Mouse (Mus musculus) olfactory bulb, adult 2 months (tissue): ENCODE data around the gene Pid1. TPM values are rescaled to one million over a fixed set of nuclear protein-coding genes. Genes with fewer than 3 reads are reported as not detected.

ENCODE experiments used
- H3K27ac ChIP-seq: fragments of 200-500 bp; 2 replicates; pipeline ENCODE4 v1.5.1; 2012; ENCODE audit warnings: low read depth, low read length; ENCODE audit not compliant: insufficient read depth
- H3K4me1 ChIP-seq: fragments of 200-500 bp; 2 replicates; pipeline ENCODE4 v1.6.1; 2012; ENCODE audit warnings: low read length; ENCODE audit not compliant: control insufficient read depth, insufficient read depth
- H3K4me3 ChIP-seq: fragments of 200-500 bp; 2 replicates; pipeline ENCODE4 v1.5.1; 2012; ENCODE audit warnings: mild to moderate bottlenecking, low read depth, low read length, moderate library complexity; ENCODE audit not compliant: insufficient read depth
- CTCF ChIP-seq: fragments of 200-500 bp; IDR thresholded peaks from 2 replicates; pipeline ENCODE4 v1.5.1; 2012; ENCODE audit warnings: low read depth, mild to moderate bottlenecking, low read length, moderate library complexity; ENCODE audit not compliant: insufficient read depth
- POLR2A ChIP-seq: fragments of 200-500 bp; IDR thresholded peaks from 2 replicates; pipeline ENCODE4 v1.6.1; 2012; ENCODE audit warnings: mild to moderate bottlenecking, low read depth, low read length, moderate library complexity; ENCODE audit not compliant: insufficient read depth
- WGBS: fragments of 180-500 bp; shearing (Covaris S2); methylation state at CpG from one replicate; pipeline ENCODE4 v1.1.7; 2018; 5-methylcytosine and 5-hydroxymethylcytosine counted together
- polyA plus RNA-seq: library from polyadenylated mRNA; stranded (reverse); fragments of >200 nt; gene quantifications from 2 replicates; pipeline ENCODE4 v1.2.4, GENCODE M21; 2012; ENCODE audit warnings: low replicate concordance; ENCODE audit not compliant: missing spikeins, insufficient read depth, insufficient read length

Gene Pid1
- polyA plus RNA-seq, 1 experiment, result not detected

GRCm38 (mm10) chr1:84285620-84286019 is 78.4 kb downstream of the Pid1 start:
- H3K4me3 ChIP-seq, result no peak overlapping the region
- H3K27ac ChIP-seq, result peak overlapping the region; percentile 2; the same call in 1 of the 2 replicates
- 88% methylated on average over 7 of the region's 7 CpGs for WGBS
- H3K4me1 ChIP-seq, result peaks cover 10% of the 10 kb centered on the region
- TF ChIP-seq POLR2A (no peak), CTCF (no peak)

- TF ChIP-seq POLR2A (peak; percentile 41), CTCF (no peak)
- Histone ChIP-seq H3K4me1 (peaks cover 15% of the 10 kb centered on the region), H3K4me3 (peak overlapping the region; percentile 87), H3K27ac (peak overlapping the region; percentile 58)
- WGBS, result 4% methylated on average over 45 of the region's 53 CpGs
Measured at GRCm38 (mm10) chr1:84284293-84285068, 79.5 kb downstream of the Pid1 start.

GRCm38 (mm10) chr1:84283119-84283518 is 80.9 kb downstream of the Pid1 start:
- Histone ChIP-seq H3K4me1 (peaks cover 21% of the 10 kb centered on the region), H3K27ac (peak overlapping the region; percentile 5; the same call in 1 of the 2 replicates), H3K4me3 (peak overlapping the region; percentile 52)
- TF ChIP-seq POLR2A (no peak), CTCF (0 out of 2 replicates have a peak, but pooled peaks have one; percentile 17)
- WGBS, result 13% methylated on average over 2 of the region's 2 CpGs

- Histone ChIP-seq H3K4me3 (no peak overlapping the region), H3K27ac (no peak overlapping the region), H3K4me1 (peaks cover 15% of the 10 kb centered on the region)
- 98% methylated on average over 3 of the region's 3 CpGs for WGBS
- no peak for TF ChIP-seq POLR2A
- no peak for TF ChIP-seq CTCF
Measured at GRCm38 (mm10) chr1:84280171-84280570, 83.8 kb downstream of the Pid1 start.

GRCm38 (mm10) chr1:84278359-84279255 is 85.4 kb downstream of the Pid1 start:
- WGBS, result 88% methylated on average over 7 of the region's 7 CpGs
- no peak overlapping the region for H3K27ac ChIP-seq
- no peak for TF ChIP-seq POLR2A

GRCm38 (mm10) chr1:84272951-84273350 is 91.0 kb downstream of the Pid1 start:
- no peak for TF ChIP-seq POLR2A
- TF ChIP-seq CTCF, result no peak
- Histone ChIP-seq H3K4me3 (no peak overlapping the region), H3K4me1 (no peaks in the 10 kb centered on the region), H3K27ac (no peak overlapping the region)
- WGBS, result 79% methylated on average over 4 of the region's 4 CpGs

More at GRCm38 (mm10) chr1:84278359-84279255, 85.4 kb downstream of the Pid1 start:
- Histone ChIP-seq H3K4me3 (no peak overlapping the region), H3K4me1 (peaks cover 13% of the 10 kb centered on the region)

- Histone ChIP-seq H3K4me3 (no peak overlapping the region), H3K4me1 (no peaks in the 10 kb centered on the region), H3K27ac (no peak overlapping the region)
- TF ChIP-seq CTCF (no peak), POLR2A (no peak)
- 72% methylated on average over 2 of the region's 2 CpGs for WGBS
Measured at GRCm38 (mm10) chr1:84271712-84272200, 92.2 kb downstream of the Pid1 start.

- no peak for TF ChIP-seq CTCF
- no peak for TF ChIP-seq POLR2A
- no peaks in the 10 kb centered on the region; the same call in 1 of the 2 replicates for H3K4me1 ChIP-seq
- H3K27ac ChIP-seq, result no peak overlapping the region
- no peak overlapping the region for H3K4me3 ChIP-seq
- 98% methylated on average over 2 of the region's 2 CpGs for WGBS
Measured at GRCm38 (mm10) chr1:84257656-84258055, 106.3 kb downstream of the Pid1 start.
